ENCODE assay signal across 1 mouse cellular context in the genomic region with DNA sequence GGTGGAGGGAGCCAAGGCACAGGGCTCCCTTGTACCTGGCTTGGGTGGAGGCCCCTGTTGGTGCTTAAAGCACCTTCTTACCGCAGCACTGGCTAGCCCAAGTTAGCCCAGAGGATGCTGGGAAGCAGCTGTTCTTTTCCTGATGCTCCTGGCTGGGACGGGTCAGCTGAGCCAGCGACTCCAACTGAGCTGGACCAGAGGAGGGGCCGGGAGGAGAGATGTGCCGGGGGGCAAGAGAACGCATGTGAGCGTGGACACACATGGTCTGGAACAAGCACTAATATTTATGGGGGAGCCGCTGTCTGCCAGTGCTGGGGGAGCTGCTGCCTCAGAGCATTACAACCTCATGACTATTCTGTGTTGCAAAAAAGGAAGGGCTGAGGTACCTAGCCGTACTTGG.
TF ChIP-seq lines count a peak whose summit lies in the region.

No protein-coding gene starts in this region.

TF ChIP-seq in ES-E14, 5 proteins besides CTCF, POLR2A, EP300 and RAD21:
- TF ChIP-seq CHD2 (IDR thresholded peaks at IDR 0.05; ENCODE audit: low read depth, low read length) (no peak), HCFC1 (IDR thresholded peaks at IDR 0.05; ENCODE audit: borderline replicate concordance, insufficient read depth, low read length) (no peak), ZNF384 (IDR thresholded peaks at IDR 0.05; ENCODE audit: low read depth, low read length) (no peak), MAFK (IDR thresholded peaks at IDR 0.05; ENCODE audit: insufficient read depth, low read depth, low read length) (no peak), ZC3H11A (IDR thresholded peaks at IDR 0.05; ENCODE audit: borderline replicate concordance, low read depth, low read length) (no peak)
TF ChIP-seq in ES-E14: peak in this region for 0.
